Mouse (Mus musculus) B cell, adult (primary cell): ENCODE measurements around the gene Fbxl4. TPM values are rescaled to one million over a fixed set of nuclear protein-coding genes. Genes with fewer than 3 reads are reported as not detected.

Source experiments
- total RNA-seq: library from RNA; stranded (reverse); gene quantifications from 4 replicates; pipeline ENCODE4 v1.2.4, GENCODE M21; 2023; ENCODE audit not compliant: inconsistent age

Gene Fbxl4
- 15.2 to 16.3 TPM (median 16.0 TPM) in 4 replicates for total RNA-seq

GRCm38 (mm10) chr4:22357266-22357930, at the start of gene Fbxl4:
Fbxl4 (plus strand) TSS chr4:22357543.

Other genes starting within 250 kb of the Fbxl4 start
- not detected in 4 replicates for gene Pou3f2, start 130.8 kb downstream of the Fbxl4 start, total RNA-seq